Mouse (Mus musculus) MEL (cell line): ENCODE data around the gene Paqr9. TPM values are rescaled to one million over a fixed set of nuclear protein-coding genes. Genes with fewer than 3 reads are reported as not detected.

Source experiments
- DNase-seq: peaks from one replicate; pipeline ENCODE4 v3.0.0; 2011; ENCODE audit warnings: low read depth, low spot score
- H3K27ac ChIP-seq: 2 replicates; pipeline ENCODE4 v1.5.1; 2012; ENCODE audit warnings: low read depth, mild to moderate bottlenecking, control low read depth, low read length, moderate library complexity; ENCODE audit not compliant: control insufficient read depth
- H3K27me3 ChIP-seq, 2 experiments: fragments of 150-350 bp in 1 of 2; sonication (generic) in 1 of 2; 2 replicates each; pipeline ENCODE4 v1.6.1; 2012; ENCODE audit warnings: low read length in 2 of 2, mild to moderate bottlenecking in 2 of 2, improper control_type of control experiment in 1 of 2, moderate library complexity in 1 of 2; ENCODE audit not compliant: insufficient read depth in 2 of 2, control insufficient read depth in 1 of 2
- H3K36me3 ChIP-seq, 2 experiments: 2 replicates each; pipeline ENCODE4 v1.6.1; 2012 to 2014; ENCODE audit warnings: low read length in 2 of 2, improper control_type of control experiment in 1 of 2, inconsistent platforms in 1 of 2, mild to moderate bottlenecking in 1 of 2; ENCODE audit not compliant: insufficient read depth in 2 of 2, control insufficient read depth in 1 of 2
- H3K4me1 ChIP-seq, 2 experiments: fragments of 150-350 bp in 1 of 2; sonication (generic) in 1 of 2; 2 replicates each; pipeline ENCODE4 v1.6.1; 2012; ENCODE audit warnings: low read length in 2 of 2, improper control_type of control experiment in 1 of 2, mild to moderate bottlenecking in 1 of 2; ENCODE audit not compliant: insufficient read depth in 2 of 2, control insufficient read depth in 1 of 2
- H3K4me3 ChIP-seq, 2 experiments: fragments of 150-350 bp in 1 of 2; sonication (generic) in 1 of 2; 2 replicates each; pipeline ENCODE4 v1.5.1; 2012; ENCODE audit warnings: low read depth in 2 of 2, low read length in 2 of 2, mild to moderate bottlenecking in 2 of 2, moderate library complexity in 2 of 2, control low read depth in 1 of 2, improper control_type of control experiment in 1 of 2; ENCODE audit not compliant: control insufficient read depth in 1 of 2, insufficient read depth in 1 of 2
- H3K79me2 ChIP-seq: 2 replicates; pipeline ENCODE4 v1.6.1; 2012; ENCODE audit warnings: mild to moderate bottlenecking, low read length, moderate library complexity; ENCODE audit not compliant: control insufficient read depth, poor library complexity, insufficient read depth
- H3K9ac ChIP-seq: 2 replicates; pipeline ENCODE4 v1.6.1; 2012; ENCODE audit warnings: low read depth, mild to moderate bottlenecking, control low read depth, low read length, moderate library complexity; ENCODE audit not compliant: control insufficient read depth, poor library complexity, severe bottlenecking
- H3K9me3 ChIP-seq: fragments of 150-350 bp; sonication (generic); replicated peaks from 2 replicates; pipeline ENCODE4 v1.6.1; 2012; ENCODE audit warnings: mild to moderate bottlenecking, low read length, improper control_type of control experiment, moderate library complexity; ENCODE audit not compliant: insufficient read depth
- CHD2 ChIP-seq: IDR thresholded peaks from 2 replicates; pipeline ENCODE4 v1.6.1; 2011; ENCODE audit warnings: low read length, improper control_type of control experiment
- E2F4 ChIP-seq: IDR thresholded peaks from 2 replicates; pipeline ENCODE4 v1.6.1; 2011; ENCODE audit warnings: low read depth, low read length, improper control_type of control experiment, borderline replicate concordance
- ETS1 ChIP-seq: IDR thresholded peaks from 2 replicates; pipeline ENCODE4 v1.6.1; 2012; ENCODE audit warnings: low read depth, mild to moderate bottlenecking, inconsistent platforms, low read length, improper control_type of control experiment, moderate library complexity
- GATA1 ChIP-seq: IDR thresholded peaks from 2 replicates; pipeline ENCODE4 v1.6.1; 2011; ENCODE audit warnings: low read depth, low read length, improper control_type of control experiment
- HCFC1 ChIP-seq: IDR thresholded peaks from 2 replicates; pipeline ENCODE4 v1.6.1; 2012; ENCODE audit warnings: low read depth, mild to moderate bottlenecking, inconsistent platforms, low read length, improper control_type of control experiment, moderate library complexity
- JUND ChIP-seq: IDR thresholded peaks from 2 replicates; pipeline ENCODE4 v1.6.1; 2011; ENCODE audit warnings: low read depth, mild to moderate bottlenecking, improper control_type of control experiment, low read length
- KAT2A ChIP-seq: conservative IDR thresholded peaks from 2 replicates; pipeline ENCODE4 v1.6.1; 2012; ENCODE audit warnings: low read depth, low read length, improper control_type of control experiment, inconsistent platforms
- MAX ChIP-seq: IDR thresholded peaks from 2 replicates; pipeline ENCODE4 v1.6.1; 2011; ENCODE audit warnings: low read length, improper control_type of control experiment
- MXI1 ChIP-seq: IDR thresholded peaks from 2 replicates; pipeline ENCODE4 v1.6.1; 2011; ENCODE audit warnings: mild to moderate bottlenecking, low read depth, low read length, improper control_type of control experiment
- MYB ChIP-seq: IDR thresholded peaks from 2 replicates; pipeline ENCODE4 v1.6.1; 2011; ENCODE audit warnings: mild to moderate bottlenecking, low read depth, low read length, improper control_type of control experiment
- MYC ChIP-seq: IDR thresholded peaks from 2 replicates; pipeline ENCODE4 v1.6.1; 2011; ENCODE audit warnings: low read depth, mild to moderate bottlenecking, low read length, improper control_type of control experiment, moderate library complexity
- POLR2A ChIP-seq, 2 experiments: IDR thresholded peaks; 2 replicates each; pipeline ENCODE4 v1.6.1; 2011 to 2012; ENCODE audit warnings: low read length in 2 of 2, mild to moderate bottlenecking in 2 of 2, control low read depth in 1 of 2, improper control_type of control experiment in 1 of 2, low read depth in 1 of 2, moderate library complexity in 1 of 2; ENCODE audit not compliant: control insufficient read depth in 1 of 2, insufficient read depth in 1 of 2, poor library complexity in 1 of 2
- POLR2AphosphoS5 ChIP-seq: IDR thresholded peaks from 2 replicates; pipeline ENCODE4 v1.6.1; 2012; ENCODE audit warnings: low read depth, borderline replicate concordance, mild to moderate bottlenecking, inconsistent platforms, low read length, moderate library complexity, mixed read lengths
- RCOR1 ChIP-seq: IDR thresholded peaks from 2 replicates; pipeline ENCODE4 v1.6.1; 2012; ENCODE audit warnings: low read depth, mild to moderate bottlenecking, inconsistent platforms, low read length, improper control_type of control experiment
- SIN3A ChIP-seq: IDR thresholded peaks from 2 replicates; pipeline ENCODE4 v1.6.1; 2012; ENCODE audit warnings: low read length, improper control_type of control experiment, inconsistent platforms
- TAL1 ChIP-seq: IDR thresholded peaks from 2 replicates; pipeline ENCODE4 v1.6.1; 2012; ENCODE audit warnings: mild to moderate bottlenecking, inconsistent platforms, low read length, moderate library complexity, mixed read lengths
- TBP ChIP-seq: IDR thresholded peaks from 2 replicates; pipeline ENCODE4 v1.8.0; 2011; ENCODE audit warnings: low read depth, low read length, improper control_type of control experiment
- UBTF ChIP-seq: IDR thresholded peaks from 2 replicates; pipeline ENCODE4 v1.6.1; 2012; ENCODE audit warnings: low read depth, mild to moderate bottlenecking, inconsistent platforms, low read length, improper control_type of control experiment, moderate library complexity, borderline replicate concordance; ENCODE audit not compliant: insufficient read depth
- USF1 ChIP-seq: IDR thresholded peaks from 2 replicates; pipeline ENCODE4 v1.6.1; 2014; ENCODE audit warnings: low read depth, mild to moderate bottlenecking, inconsistent platforms, low read length, improper control_type of control experiment, moderate library complexity
- USF2 ChIP-seq, 2 experiments: IDR thresholded peaks; 2 replicates each; pipeline ENCODE4 v1.6.1; 2011 to 2012; ENCODE audit warnings: improper control_type of control experiment in 2 of 2, low read length in 2 of 2, borderline replicate concordance in 1 of 2, inconsistent platforms in 1 of 2, low read depth in 1 of 2, mild to moderate bottlenecking in 1 of 2; ENCODE audit not compliant: insufficient read depth in 1 of 2
- ZC3H11A ChIP-seq: IDR thresholded peaks from 2 replicates; pipeline ENCODE4 v1.6.1; 2012; ENCODE audit warnings: low read depth, mild to moderate bottlenecking, inconsistent platforms, low read length, improper control_type of control experiment
- ZMIZ1 ChIP-seq: IDR thresholded peaks from 2 replicates; pipeline ENCODE4 v1.6.1; 2012; ENCODE audit warnings: low read depth, mild to moderate bottlenecking, inconsistent platforms, low read length, improper control_type of control experiment, moderate library complexity
- ZNF384 ChIP-seq: IDR thresholded peaks from 2 replicates; pipeline ENCODE4 v1.6.1; 2012; ENCODE audit warnings: low read depth, mild to moderate bottlenecking, inconsistent platforms, low read length, improper control_type of control experiment
- polyA plus RNA-seq, 2 experiments: library from polyadenylated mRNA; stranded (reverse) in 1 of 2; unstranded in 1 of 2; fragments of >175 nt in 1 of 2; fragments of >200 nt in 1 of 2; gene quantifications; 2 replicates each; pipeline versions ENCODE4 v1.2.1 to v1.2.4; 2012; ENCODE audit warnings: low replicate concordance in 2 of 2, low read depth in 1 of 2; ENCODE audit not compliant: insufficient read length in 2 of 2, insufficient read depth in 1 of 2, missing spikeins in 1 of 2
- total RNA-seq: library from RNA; depleted of rRNA; stranded (reverse); fragments of 300-350 nt; gene quantifications from 2 replicates; pipeline ENCODE4 v1.2.3, GENCODE M21; 2012

Gene Paqr9
- total and polyA plus RNA-seq, 3 experiments = 18.0 to 46.0 (median 24.8) TPM

DNA sequence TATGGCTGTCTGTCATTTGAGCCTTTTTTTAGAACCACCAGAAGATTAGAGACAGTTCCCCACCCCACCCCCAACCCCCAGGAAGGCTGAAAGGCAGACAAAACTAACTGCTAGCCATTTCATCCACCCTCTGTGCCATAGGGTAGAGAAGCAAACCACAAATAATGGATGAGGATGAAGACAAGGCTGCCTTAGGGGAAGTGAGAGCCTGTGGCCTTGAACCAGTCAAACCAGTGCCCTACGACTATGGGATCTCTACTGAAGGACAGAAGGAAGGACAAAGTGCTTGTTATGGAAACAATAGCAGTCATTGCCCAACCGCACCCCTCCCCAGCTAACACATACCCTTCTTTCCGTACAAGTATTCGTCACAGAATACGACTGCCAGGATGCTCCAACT is 9.8 kb downstream of the Paqr9 start:
- no peaks in the 10 kb centered on the region for H3K4me1 ChIP-seq
- no peak overlapping the region for H3K9ac ChIP-seq
- H3K36me3 ChIP-seq = peaks cover under 1 to 3% of the 10 kb centered on the region in 2 experiments; a peak in 2 of 4 replicates
- TF ChIP-seq MAX (no peak), MYB (no peak), TAL1 (no peak), E2F4 (no peak), HCFC1 (no peak), ETS1 (no peak), POLR2AphosphoS5 (no peak), MXI1 (no peak), USF2 (IDR thresholded peaks at IDR 0.05; ENCODE audit: borderline replicate concordance in 1 of 2, insufficient read depth in 1 of 2, low read depth in 1 of 2, low read length in 2 of 2) (no peak), ZMIZ1 (no peak), MYC (no peak), ZC3H11A (no peak), RCOR1 (no peak), CHD2 (no peak), JUND (no peak), ZNF384 (no peak), KAT2A (no peak), UBTF (no peak), POLR2A (IDR thresholded peaks at IDR 0.05; ENCODE audit: control insufficient read depth in 1 of 2, insufficient read depth in 1 of 2, low read depth in 1 of 2, low read length in 2 of 2, poor library complexity in 1 of 2) (no peak), TBP (no peak)
- peaks cover 11% of the 10 kb centered on the region for H3K79me2 ChIP-seq
- no peak overlapping the region for H3K27ac ChIP-seq
- no peak overlapping the region for H3K4me3 ChIP-seq
- DNase-seq = peak; percentile 24
- H3K27me3 ChIP-seq = no peaks in the 10 kb centered on the region
- H3K9me3 ChIP-seq = no peaks in the 10 kb centered on the region

DNA sequence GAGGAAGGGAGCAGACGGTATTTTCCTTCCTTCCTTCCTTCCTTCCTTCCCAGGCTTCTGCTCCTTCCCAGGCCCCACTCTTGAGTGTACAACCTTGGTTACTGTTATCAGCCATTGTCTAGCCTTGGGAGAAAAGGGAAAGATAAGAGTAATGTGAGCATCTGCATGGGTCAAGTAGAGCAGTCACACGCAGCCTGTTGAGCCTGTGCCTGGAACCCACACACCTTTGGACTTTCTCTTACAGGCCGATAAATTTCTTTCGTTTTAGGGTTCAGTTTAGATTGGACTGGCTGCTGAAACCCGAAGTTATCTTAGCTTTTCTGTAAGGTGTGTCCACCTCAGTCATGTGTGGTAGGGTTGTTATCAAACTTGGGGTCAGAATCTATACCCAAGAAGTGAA is 10.5 kb downstream of the Paqr9 start:
- H3K9me3 ChIP-seq = no peaks in the 10 kb centered on the region
- H3K9ac ChIP-seq = no peak overlapping the region
- H3K4me1 ChIP-seq = no peaks in the 10 kb centered on the region
- H3K27ac ChIP-seq = no peak overlapping the region
- H3K27me3 ChIP-seq = no peaks in the 10 kb centered on the region
- no peak overlapping the region for H3K4me3 ChIP-seq
- DNase-seq = peak; percentile 6
- H3K36me3 ChIP-seq = peaks cover 0 to 3% of the 10 kb centered on the region in 2 experiments; a peak in 1 of 4 replicates
- TF ChIP-seq GATA1 (0 out of 2 replicates have a peak, but pooled peaks have one; percentile 14), JUND (no peak), USF1 (no peak), TBP (no peak), SIN3A (no peak), E2F4 (no peak), ZMIZ1 (no peak), RCOR1 (no peak)
- H3K79me2 ChIP-seq = peaks cover 9% of the 10 kb centered on the region; the same call in 1 of the 2 replicates
